Mouse (Mus musculus) adrenal gland, postnatal 10 days (tissue): Measurements from ENCODE around the gene Trmt2b. TPM values are rescaled to one million over a fixed set of nuclear protein-coding genes. Genes with fewer than 3 reads are reported as not detected.
"Not testable (repeated sequence)": the region's sequence is repeated elsewhere in the genome, so short reads cannot be mapped to it uniquely, and the experiment has no call there.

Experiments
- DNase-seq: peaks from one replicate; pipeline ENCODE4 v3.0.0; 2021; ENCODE audit warnings: mixed read lengths
- total RNA-seq, 2 experiments: library from RNA; stranded (reverse); gene quantifications; 2 replicates each; pipeline ENCODE4 v1.2.3; 2021

Gene Trmt2b
- total RNA-seq, 2 experiments from 2014 or later, result 31.2 to 35.7 TPM

- no peak for DNase-seq
Observed at GRCm38 (mm10) chrX:134220618-134221017, 56.2 kb downstream of the Trmt2b start.

- DNase-seq, result no peak
Observed at GRCm38 (mm10) chrX:134218161-134218560, 58.6 kb downstream of the Trmt2b start.

- DNase-seq, result no peak
Observed at GRCm38 (mm10) chrX:134211151-134211642, 65.6 kb downstream of the Trmt2b start.

- DNase-seq, result no peak
Observed at GRCm38 (mm10) chrX:134208491-134208890, 68.3 kb downstream of the Trmt2b start.

- DNase-seq, result not testable (repeated sequence)
Observed at GRCm38 (mm10) chrX:134187201-134187600, 89.6 kb downstream of the Trmt2b start, which contains the start of gene Arl13a. Gene Arl13a (plus strand): TSS chrX:134187501.

- DNase-seq, result no peak
Observed at GRCm38 (mm10) chrX:134174699-134175098, 102.1 kb downstream of the Trmt2b start.

Other genes starting within 250 kb of the Trmt2b start
- 10 to 100 TPM; 34.1 to 38.4 TPM for gene Cstf2, start 217.8 kb downstream of the Trmt2b start, total RNA-seq
- gene Xkrx, start 114.9 kb downstream of the Trmt2b start, total RNA-seq, result 1 to 10 TPM; 1.9 to 3.3 TPM
- not detected for gene Arl13a, start 89.5 kb downstream of the Trmt2b start, total RNA-seq
- 1 to 10 TPM in 1 of 2 experiments, under 1 TPM in 1; 0.45 to 1.3 TPM for gene Nox1, start 55.0 kb downstream of the Trmt2b start, total RNA-seq
- gene Tmem35a, start 18.2 kb upstream of the Trmt2b start, total RNA-seq, result 100 to 1,000 TPM in 1 of 2 experiments, 10 to 100 TPM in 1; 71.2 to 120 TPM
- gene Cenpi, start 31.1 kb upstream of the Trmt2b start, total RNA-seq, result 1 to 10 TPM; 4.8 to 8.3 TPM
- gene Drp2, start 127.6 kb upstream of the Trmt2b start, total RNA-seq, result 1 to 10 TPM in 1 of 2 experiments, under 1 TPM in 1; 0.51 to 1.3 TPM
- not detected for gene Taf7l, start 199.5 kb upstream of the Trmt2b start, total RNA-seq